Mouse (Mus musculus): Measurements from ENCODE around the gene Tkfc.
"Not testable (repeated sequence)": the region's sequence is repeated elsewhere in the genome, so short reads cannot be mapped to it uniquely, and the experiment has no call there.

Tkfc gene

DNA sequence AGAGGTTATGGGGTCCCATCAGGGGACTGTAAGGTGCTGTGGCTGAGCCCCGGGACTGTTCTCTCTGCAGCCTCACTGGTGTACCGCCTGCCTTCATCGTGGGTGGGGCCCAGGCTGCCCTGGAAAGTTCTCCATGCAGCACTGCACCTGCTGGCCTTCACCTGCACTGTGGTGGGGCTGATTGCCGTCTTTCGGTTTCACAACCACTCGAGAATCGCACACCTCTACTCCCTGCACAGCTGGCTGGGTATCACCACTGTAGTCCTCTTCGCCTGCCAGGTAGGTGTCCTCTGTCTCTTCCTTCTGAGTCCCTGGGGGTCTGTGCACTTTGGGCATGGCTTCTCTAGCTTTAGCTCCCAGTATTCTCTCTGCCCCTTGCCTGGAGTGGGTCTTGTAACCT, 20.3 kb downstream of the Tkfc start:
- DNase-seq: no peak

DNA sequence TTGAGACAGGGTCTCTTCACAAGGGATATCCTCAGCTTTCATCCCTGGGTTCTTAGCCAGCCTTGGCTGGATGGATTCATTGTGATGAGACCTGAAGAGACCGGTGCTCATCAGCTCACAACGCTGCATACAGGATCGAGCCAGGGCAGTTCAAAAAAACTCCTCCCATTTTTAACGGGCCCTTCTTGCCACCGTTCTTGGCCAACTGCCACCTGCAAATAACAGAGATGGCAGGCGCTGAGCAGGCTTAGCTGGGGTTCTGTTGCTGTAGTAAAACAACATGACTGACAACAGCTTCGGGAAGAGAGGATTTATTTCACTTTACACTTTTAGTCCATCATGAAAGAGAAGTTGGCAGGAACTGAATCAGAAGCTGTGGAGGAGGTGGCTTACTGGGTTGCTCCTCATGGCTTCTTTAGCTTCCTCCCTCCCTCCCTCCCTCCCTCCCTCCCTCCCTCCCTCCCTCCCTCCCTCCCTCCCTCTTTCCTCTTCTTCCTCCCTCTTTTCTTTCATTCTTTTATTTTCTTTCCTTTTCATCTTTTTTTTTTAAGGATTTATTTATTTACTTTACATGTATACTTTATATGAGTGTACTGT, 21.8 kb downstream of the Tkfc start:
- DNase-seq: no peak

DNA sequence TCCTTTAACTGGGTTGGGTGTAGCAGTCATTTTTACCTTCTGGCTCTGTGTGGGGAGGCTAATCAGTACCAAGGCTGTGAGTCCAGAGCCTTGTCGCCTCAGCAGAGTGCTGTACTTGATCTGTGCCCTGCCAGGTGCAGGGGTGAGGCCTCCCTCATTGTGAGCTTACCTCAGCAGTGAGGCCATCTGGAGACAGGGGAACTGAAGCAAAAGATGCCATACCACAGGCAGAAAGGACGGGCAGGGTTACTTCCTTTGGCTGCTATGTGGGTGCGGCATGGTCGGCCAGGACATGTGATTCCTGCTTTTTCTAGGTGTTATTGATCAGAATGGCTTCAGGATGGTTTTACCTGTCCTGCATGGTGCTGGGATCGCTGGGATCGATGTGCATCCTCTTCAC, 23.5 kb downstream of the Tkfc start:
- no peak for DNase-seq

DNA sequence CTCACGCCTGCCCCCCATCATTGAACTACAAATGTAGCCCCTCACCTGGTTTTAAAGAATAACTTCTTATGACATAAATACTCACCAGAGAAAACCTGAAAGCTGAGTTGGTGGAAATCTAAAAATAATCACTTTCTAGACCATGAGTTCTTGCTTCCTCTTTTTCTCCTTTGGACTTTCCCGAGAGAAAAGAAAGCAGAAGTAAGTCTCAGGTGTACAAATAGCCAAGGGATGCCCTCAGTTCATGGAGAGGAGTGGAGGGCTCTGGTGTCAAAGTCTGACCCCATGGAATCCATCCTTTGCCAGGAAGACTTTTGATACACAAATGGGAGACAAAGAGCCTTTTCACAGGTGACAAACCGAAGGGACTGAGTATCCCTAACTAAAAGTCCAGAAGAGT, 24.7 kb downstream of the Tkfc start:
- DNase-seq: no peak

DNA sequence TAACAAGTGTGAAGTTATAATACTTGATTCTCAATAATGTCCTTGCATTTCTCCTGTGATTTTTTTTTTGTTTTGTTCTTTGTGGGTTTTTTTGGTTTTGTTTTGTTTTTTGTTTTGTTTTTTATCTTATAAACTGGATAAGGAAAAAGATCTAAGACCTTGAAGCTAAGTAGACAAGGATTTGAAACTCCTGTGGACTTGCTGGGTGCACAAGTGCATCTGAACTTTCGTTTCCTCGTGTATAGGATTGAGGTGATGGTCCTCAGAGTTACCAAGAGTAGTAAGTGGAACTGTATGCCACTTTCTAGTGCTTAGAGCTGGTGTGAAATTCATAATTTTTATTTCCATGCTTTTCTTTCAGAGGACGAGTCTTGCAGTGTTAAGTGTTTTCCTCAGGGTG, 25.4 kb downstream of the Tkfc start:
- DNase-seq: no peak

DNA sequence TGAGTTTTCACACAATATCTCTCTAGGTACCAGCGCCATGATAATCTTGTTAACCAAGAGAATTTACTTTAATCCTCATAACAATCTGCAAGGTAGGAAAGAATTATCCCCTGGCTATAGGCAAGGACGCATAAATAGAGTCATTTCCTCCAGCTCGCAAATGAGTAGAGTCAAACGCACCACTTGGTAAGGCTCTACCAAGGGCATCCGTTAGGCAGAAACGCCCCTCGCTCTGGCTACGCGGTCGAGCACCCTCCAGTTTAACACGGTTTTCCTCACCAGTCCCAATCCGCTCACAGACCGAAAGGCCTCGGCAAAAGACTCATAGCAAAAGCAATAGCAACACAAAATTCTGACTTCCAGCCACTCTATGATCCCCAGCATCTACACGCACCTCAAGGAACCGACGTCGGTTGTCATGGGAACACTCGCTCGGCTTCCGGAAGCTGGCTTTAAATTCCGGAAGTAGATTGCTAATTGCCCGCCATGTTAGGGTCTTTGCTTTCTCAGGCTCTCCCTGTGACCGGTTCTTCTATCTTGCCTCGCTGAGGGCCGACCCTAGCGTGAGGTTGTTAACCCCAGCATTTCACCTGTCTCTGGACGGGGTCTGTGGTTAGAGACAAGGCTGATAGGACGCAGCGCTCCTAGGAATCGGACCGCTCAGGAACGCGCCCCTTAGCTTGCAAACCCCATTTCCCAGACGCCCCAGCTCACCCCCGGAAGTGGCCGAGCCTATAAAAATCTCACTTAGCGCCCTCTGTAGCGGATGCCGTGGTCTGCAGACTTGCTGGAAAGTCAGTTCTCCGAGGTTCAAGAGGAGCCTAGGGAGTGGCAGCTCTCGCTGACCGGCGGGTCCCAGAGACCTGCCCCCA, 28.5 kb downstream of the Tkfc start, which contains the start of the genes Cyb561a3 and Tmem138:
Gene Cyb561a3 (plus strand): TSS at position 483 of the 872 bp plus-strand sequence.
Gene Tmem138 (minus strand): TSS at position 673 of the 872 bp plus-strand sequence.
- DNase-seq: peak; percentile 94

DNA sequence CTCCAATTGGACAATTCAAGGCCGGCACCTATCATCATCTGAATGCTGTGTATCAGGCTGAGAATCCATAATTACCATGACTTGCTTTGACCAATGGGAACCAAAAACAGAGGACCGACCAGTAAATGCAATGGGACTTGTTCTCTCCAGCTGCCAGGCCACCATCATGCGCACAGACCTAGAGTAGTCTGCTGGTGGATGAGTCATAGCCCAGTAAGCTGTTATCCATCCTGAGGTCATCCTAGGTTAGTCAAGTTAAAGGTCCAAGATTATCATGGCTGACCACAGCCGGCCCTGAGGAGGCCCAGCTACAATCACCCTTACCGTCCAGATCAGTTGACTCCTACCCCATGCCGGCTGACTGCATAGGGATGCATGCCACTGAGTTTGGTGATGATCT, 35.8 kb downstream of the Tkfc start:
- no peak for DNase-seq

DNA sequence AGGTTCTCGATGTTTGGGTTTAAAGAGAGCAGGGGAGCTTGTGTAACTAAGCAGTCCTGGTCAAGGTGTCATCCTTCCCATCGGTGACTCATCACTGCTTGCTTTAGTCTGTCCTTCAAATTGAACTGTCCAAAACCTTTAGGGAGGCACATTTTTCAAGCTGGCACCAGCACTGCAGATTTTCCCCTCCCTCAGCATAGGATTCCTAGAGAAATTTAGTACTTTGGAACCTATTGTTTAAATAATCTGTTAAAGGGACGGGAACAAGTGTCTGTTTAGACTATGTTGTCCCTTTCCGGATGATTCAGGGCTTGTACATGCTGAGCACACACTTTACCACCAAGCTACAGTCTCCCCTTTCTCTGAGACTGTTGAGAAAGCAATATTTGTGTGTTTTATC, 40.2 kb downstream of the Tkfc start:
- no peak for DNase-seq

DNA sequence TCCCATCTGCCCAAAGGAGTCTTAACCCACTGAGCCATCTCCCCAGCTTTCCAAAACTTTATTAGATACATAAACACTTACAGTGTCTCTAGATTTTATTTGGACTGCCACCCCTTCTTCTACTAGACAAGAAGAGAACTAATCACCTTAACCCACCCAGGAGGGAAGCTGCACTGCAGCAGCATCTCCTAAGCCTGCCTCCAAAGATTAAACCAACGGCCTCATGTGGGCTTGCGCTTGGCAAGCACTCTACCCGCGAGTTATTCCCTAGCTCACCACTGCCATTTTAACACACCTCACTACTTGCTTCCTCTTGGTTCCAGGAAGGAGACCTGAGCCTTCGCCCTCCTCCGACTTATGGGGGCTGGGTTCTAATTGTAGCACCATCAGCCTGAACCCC, 41.2 kb downstream of the Tkfc start:
- no peak for DNase-seq

DNA sequence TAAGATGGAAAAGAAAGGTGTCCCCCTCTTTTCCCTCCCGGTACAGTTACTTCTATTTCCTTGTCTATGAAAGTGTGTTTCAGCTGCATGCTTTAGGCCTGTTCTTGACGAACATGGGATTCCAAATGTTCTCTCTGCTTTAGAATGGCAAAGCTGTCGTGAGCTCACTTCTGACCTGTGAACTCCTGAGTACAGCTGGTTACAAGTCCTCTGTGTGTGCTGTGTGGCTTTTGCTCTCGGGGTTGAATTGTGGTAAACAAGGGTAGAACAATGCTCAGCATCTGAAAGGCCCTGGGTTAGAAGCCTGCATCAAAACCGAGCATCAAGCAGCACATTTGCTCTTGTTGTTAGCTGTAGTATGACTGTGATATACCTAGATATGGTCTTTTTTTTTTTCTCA, 43.1 kb downstream of the Tkfc start:
- DNase-seq: no peak

DNA sequence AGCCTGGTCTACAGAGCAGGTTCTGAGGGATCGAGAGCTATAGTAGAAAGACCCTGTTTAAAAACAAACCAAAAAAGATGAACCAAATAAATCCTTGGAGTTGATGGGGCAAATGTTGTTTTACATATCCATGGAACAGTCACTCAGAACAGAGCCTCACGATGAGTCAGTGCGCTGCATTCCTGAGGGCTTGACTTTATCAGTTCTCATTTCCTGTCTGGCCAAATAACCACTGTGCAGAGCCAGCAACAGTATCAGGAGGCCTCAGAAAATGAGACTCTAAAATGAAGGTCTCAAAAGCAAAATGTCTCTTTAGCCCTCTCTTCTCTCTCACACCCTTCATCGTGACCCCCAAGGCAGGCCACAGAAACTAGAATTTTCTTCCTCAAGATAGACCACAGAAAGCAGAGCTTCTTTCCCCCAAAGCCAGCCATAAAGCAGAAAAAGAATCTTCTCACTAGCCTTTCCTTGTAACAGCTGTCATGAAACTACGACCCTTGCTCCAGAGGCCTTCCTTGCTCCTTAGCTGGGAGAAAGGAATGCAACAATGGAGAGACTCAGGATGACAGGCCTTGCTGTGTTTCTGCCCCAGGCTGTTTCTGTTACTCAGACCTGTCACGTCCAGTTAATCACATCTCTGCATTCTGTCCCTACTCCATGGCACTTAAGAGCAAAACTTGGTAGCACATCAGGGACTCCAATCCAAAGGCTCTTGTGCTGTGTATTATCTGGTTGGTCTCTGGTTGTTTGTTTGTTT, 43.7 kb downstream of the Tkfc start:
- no peak for DNase-seq

DNA sequence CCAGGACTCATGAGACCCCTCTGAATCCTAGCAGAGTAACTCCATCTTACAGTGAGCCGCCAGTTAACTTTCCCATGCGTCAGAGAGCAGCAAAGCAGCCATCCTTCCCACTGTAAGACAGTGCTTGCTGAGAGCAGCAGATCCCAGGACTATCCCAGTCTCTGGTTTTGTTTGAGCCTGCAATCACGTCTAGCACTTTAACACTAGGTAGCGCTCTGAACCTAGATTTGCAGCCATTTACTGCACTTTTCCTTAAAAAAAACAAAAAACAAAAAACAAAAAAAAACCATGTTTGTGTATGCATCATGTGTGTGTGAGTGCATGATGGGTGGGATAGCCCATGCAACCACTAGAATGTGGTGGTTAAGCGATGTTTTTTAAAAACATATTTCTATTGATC, 45.3 kb downstream of the Tkfc start:
- DNase-seq: no peak

DNA sequence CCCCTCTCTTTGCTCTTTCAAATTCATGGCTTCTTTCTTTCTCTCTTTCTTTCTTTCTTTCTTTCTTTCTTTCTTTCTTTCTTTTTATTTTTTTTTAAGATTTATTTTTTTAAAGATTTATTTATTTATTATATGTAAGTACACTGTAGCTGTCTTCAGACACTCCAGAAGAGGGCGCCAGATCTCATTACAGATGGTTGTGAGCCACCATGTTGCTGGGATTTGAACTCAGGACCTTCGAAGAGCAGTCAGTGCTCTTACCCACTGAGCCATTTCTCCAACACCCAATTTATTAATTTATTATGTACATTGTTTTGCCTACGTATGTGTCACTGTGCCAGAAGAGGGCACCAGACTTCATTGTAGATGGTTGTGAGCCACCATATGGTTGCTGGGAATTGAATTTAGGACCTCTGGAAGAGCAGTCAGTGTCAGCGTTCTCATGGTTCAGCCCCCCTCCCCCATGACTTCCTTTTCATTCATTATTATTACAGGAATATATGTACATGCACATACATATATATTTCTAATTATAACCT, 47.5 kb downstream of the Tkfc start:
- DNase-seq: not testable (repeated sequence)

DNA sequence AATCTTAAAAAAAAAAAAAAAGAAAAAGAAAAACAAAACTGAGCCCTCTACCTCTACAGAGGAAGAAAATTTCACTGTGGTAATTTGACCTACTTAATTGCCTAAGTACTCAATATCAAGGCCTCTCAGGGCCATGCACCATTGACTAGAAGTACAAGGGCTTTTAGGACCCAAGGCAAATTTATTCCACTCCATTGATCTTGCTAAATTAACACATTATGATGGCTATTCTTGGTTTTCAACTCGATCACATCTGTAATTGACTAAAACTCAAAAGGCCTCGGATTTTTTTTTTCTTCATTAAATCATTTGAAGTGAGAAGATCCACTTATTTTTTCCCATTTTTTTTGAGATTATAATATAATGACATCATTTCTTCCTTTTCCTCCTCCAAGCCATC, 48.0 kb downstream of the Tkfc start:
- DNase-seq: no peak

DNA sequence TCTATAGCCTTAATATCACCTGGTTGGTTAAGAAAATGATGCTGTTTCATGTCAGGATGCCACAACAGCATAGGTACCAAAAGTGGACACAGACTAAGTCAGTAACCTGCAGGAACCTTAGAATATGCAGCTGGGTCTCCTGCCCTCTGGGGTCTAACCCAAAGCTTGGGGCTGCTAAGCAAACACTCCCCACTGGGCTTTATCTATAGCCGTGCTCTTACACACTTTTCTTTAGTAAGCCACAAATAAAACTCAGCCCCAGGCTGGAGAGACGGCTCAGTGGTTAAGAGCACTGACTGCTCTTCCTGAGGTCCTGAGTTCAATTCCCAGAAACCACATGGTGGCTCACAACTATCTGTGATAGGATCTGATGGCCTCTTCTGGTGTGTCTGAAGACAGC, 48.5 kb downstream of the Tkfc start:
- no peak for DNase-seq

DNA sequence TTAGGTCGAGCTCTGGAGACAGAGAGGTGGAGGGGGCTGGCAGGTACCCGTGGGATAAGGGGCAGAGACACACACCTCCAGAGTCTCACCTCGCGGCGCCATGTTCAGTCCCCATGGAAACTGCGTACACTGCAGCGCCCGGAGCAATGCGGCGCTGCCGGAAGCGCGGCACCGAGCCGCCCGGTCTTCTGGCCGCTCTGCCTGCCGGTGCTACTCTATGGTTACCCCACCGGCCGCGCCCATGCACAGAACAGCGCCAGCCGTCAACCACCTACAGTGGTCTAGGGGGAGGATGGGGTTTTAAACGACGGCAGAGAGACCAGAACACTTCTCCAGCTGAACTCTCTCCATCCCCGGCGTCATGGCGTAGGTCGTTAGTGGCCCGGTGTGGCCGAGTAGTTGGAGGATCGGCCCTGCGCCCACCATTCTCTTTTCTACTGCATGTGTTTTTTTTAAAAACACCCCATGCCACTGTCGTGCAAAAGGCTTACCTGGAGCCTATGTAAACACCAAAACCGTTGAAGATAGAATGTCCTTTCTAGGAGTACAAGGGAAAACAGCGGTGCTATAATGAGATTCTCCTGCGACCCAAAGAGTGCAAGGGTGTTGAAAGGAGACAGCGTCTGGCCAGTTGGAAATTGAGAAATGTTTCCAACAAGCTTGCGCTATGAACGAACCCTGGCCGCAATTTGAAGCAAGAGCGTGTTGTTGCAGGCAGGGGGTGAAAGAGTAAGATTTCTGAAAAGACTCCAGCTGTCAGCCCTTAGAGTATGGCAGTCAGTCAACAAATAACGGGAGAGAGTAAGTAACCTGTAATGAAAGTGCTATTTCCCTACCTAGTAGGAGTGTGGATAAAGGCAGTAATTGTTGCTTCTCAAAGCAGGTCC, 49.6 kb downstream of the Tkfc start, which contains the start of gene Tmem216:
Gene Tmem216 (minus strand): TSS at position 615 of the 887 bp plus-strand sequence.
- peak; percentile 89 for DNase-seq

DNA sequence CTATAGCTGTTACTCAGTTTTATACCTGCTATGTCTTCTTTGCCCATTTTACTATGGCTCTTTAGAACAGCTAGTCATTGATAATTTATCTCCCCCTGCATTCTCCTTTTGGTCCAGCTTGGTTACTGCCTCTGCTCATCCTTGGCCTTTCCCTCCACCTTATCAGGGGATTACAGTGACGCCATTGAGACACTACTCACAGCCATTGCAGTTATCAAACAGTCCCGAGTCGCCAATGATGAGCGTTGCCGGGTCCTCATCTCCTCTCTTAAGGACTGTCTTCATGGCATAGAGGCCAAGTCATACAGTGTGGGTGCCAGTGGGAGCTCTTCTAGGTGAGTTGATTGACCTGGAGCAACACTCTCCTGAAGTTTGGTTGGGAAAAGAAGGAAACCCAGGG, 66.0 kb downstream of the Tkfc start:
- no peak for DNase-seq

Measured in layer of hippocampus, adult 9-11 months (tissue).